Mouse (Mus musculus) frontal cortex, postnatal 10 days (tissue): ENCODE measurements around the gene Kcnh5.
A peak's percentile ranks its signal among the peaks of the same experiment; 100 is the strongest.

Experiments used
- DNase-seq, 2 experiments: peaks; one replicate each; pipeline ENCODE4 v3.0.0; 2022; ENCODE audit warnings: low spot score in 2 of 2, mixed read lengths in 1 of 2

Kcnh5 gene

DNA sequence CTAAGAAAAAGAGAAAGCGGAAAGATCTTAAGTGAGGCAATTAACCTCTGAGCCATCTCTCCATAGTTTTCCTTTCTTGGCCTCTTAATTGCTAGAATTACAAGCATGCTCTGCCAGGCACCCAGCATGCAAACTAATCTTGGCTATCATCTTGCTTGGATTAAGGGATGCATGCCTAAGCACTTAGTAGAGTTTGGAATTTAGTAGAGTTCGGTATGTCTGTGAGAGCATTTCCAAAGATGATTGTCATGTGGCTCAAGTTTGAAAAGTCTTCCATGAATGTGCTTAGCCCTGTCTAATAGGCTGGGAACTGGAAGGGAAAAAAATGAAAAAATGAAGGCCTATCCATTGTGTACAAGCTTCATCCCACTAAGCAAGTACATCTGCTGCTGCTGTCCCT is 224.5 kb downstream of the Kcnh5 start:
- no peak for DNase-seq

DNA sequence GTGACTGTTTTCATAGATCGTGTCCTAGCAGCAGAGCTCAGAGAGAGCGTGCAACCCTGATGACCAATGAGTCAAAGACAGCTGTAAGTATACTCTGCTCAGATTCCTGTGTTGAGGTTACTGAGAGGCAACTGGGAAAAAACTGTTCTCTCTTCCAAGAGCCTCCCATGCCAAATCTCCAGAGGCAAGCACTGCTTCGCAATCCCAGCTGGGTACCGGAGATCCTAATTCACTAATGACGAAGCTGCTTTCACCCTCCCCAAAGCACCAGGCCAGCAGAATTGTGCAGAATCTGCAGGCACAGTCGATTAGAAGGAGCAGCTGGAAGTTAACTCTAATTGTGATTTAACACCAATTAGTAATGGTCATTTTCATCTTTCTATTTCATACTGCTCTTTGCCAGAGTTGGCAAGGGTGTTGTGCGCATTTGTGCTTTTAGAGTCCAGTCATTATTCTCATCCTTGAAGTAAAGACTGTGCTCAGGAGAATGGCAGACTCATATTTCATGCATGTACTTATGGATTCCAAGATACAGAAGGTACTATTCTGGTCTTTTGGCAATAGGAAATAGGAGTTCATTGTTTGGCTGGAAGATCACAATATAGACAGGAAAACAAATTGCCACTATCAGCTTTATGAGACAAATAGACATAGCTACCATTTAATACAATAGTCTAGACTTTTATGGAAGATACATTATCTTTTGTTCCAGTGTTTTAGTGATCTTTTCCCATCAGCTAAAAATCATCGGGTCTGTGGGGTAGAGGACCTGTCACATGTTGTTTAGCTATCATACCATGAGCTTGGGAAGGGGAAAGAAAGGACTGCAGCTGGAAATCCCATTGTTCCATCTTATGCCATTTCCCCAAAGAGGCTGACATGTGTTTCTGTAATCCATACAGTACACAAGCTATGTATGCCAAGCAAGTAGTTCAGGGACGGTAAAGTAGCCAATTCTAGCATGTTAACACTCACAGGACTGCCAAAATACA is 225.7 kb downstream of the Kcnh5 start:
- DNase-seq = no peak

DNA sequence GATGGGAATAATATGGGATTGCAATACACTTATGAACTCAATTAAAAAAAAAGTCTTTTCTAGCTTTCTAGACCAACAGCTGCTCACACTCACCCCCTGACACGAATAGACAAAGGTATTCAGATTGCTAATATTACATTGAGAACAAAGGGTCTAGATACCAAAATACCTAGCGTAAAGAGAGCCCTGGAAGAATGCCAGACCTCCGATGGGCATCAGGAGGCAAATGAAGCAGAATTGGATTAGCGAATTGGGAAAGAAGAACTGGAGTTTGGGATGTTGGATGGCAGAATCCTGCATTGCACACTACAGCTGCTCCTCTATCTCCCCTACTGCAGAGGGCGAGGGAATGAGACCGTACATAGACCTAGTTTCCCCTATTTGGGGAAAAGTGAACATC is 275.8 kb downstream of the Kcnh5 start:
- no peak for DNase-seq

DNA sequence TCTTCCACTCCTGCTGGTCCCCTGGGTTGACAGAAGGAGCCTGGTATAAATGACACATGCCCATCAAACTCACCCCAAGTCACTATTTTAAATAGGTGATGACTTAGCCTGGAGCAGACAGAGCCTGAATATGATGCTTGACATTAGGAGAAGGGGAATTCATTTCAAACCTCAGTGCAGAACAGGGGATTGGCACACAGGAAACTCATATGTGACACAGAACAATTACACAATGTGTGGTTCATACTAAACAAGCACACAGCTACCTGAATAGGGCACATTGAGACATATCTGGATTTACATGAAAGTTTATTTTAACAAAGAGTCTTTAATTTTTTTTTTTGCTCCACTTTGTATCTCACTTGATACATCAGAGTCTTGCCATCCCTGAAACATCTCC is 276.4 kb downstream of the Kcnh5 start:
- no peak for DNase-seq

DNA sequence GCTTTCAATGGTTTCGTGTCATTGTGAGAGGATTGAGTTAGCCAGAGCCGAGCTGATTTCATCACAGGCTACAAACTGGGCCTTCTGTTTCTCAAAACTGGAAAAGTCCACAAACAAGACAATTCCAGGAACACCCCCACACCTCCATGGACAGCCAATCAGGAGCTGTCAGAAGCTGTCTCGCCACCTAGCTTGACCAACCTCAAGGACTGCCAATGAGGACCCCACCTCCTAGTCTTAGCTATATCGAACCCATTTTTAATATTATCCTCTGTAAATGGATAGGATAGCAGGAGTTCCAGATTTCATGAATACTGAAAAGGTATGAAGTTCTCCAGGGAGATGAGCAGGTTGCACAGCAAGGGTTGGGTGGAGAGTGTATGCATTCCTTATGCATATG is 278.1 kb downstream of the Kcnh5 start:
- no peak for DNase-seq

DNA sequence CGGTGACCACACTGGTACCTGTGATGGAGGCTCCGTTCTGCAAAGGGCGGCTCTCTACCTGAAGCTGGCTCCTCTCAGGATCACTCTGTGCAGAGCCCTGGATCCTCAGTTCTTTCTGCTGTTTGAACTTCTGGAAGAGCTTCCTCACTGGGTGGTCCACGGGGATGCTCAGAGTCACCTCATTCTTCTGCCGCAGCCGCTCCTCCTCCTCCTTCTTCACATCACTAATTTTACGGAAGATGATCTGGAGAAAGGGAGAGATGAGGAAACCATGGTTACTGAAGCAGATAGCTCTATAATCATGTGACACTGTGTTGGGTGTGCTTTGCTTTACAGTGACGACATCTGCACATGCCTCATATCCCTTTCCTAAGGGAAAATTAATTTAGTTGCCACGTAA is 278.9 kb downstream of the Kcnh5 start:
- DNase-seq = no peak

DNA sequence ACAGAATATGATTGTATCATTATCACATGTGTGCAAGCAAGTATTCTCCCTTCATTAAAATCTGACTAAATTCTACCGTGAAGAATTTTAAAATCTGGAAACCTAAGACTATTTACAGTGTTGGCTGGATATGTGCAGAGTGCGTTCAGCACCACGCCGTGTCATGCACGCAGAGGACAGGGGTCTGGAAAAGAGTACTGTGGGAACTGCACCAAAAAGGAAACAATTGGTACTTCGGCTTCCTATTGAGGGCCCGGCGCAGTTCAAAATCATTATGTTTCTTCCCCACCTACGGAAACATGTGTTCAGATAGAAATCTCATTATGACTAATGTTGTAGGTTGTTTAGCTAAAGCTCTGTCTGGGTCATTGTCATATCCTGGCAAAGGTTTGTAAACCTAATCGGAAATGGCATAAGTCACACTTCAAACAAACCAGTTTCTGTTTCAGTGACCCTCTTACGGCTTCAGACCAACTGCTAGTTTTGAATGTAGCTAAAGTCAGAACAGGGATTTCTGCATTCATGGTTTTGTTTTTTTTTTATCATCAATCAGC is 282.2 kb downstream of the Kcnh5 start:
- no peak for DNase-seq

DNA sequence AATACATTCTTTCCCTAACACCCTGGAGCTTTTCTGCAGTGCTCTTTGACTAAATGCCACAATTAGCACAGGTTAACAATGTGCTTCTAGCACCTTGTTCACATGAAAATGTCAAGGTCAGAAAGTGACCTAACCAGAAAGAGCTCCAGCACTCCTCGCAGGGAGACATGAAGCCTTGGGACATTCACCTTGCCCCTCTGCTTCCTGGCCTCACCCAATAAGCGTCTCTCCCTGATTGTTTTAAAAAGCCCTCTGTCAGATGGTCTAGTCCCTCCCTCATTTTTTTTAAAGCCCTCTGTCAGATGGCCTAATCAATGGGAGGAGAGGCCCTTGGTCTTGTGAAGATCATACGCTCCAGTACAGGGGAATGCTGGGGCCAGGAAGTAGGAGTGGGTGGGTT is 287.7 kb downstream of the Kcnh5 start:
- no peak for DNase-seq

DNA sequence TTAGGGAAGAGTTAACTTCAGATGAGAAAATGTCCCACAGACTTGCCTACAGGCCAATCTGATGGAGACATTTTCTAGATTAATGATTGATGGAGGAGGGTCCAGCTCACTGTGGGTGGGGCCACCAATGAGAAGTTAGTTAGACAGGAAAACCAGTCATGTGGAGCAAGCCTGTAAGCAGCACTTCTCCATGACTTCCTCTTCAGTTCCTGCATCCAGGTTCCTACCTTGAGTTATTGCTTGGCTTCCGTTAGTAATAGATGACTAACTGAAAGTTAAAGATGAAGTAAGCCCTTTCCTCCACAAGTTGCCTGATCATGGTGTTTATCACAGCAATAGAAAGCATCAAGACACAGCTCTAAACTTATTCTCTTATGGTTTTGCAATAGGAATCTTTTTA is 290.1 kb downstream of the Kcnh5 start:
- DNase-seq = no peak

DNA sequence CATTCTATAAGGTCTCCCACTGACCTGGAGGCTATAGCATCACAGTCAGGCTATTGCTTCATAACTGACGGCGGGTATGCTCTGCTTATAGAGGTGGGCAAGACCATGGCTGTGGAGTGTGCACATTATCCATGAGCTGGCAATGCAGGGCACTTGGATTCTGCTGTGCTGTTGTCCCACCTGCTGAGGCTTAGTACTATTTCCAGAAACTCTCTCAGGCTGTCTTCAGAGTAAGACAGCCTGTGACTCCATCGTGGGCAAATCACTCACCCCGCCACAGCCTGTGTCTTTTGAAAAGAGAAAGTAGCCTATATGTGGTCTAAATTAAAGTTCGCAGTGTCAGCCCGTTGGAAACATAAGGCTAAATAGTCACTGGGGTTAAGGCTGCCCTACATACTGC is 295.8 kb downstream of the Kcnh5 start:
- DNase-seq = no peak

DNA sequence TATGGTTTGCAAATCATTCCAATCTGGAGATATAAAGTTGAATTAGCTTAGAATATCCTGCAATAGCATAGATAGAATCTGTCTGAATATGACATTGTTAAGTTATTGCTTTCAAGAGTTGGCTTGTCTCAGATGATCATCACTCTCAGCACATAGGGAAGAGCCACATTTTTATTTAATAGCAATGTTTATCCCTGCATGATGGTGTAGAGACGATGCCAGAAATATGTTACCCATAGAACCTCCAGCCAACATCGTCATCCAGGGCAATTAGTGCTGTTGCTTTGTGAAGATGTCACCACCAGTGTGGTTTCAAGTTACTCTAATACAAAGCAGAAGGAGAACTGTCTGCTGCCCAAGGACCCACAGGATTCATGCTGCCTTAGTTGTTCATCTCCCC is 321.5 kb downstream of the Kcnh5 start:
- DNase-seq = no peak

DNA sequence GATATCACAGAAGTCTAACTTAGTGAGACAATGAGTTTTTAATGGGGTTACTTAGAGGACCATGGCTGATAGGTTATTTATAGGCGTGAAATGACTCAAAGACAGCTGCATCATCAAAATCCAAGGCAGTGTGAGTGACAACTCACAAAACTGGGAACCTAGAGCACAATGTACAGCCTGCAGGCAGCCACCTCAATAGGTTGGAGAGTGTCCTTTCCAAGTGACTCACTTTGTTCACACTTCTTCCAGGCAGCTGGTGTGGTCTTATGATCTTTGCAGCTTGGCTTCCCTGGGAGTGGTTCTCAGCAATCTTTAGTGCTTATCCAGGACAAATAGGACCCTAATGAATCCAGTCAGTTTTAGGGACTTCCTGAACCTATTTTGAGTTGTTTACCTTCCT is 322.9 kb downstream of the Kcnh5 start:
- DNase-seq = no peak

DNA sequence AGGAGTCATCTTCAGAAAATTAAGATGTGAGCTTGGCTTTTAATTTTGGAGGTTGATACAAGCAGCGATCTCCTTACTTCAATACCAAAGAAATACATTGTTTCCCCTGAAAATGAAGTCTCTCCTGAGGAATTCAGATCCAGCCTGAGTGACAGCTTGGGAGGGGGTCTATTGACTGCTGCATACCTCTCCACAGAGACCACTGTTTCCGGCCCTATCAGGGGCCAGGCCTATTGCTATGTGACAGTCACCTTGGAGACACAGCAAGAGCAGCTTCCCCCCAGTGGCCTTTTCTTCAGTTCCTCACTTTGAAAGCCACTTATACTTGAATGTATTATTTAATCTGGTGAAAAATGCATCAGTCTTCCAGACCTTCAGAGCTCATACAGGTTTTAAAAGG is 326.8 kb downstream of the Kcnh5 start:
- DNase-seq = no peak

DNA sequence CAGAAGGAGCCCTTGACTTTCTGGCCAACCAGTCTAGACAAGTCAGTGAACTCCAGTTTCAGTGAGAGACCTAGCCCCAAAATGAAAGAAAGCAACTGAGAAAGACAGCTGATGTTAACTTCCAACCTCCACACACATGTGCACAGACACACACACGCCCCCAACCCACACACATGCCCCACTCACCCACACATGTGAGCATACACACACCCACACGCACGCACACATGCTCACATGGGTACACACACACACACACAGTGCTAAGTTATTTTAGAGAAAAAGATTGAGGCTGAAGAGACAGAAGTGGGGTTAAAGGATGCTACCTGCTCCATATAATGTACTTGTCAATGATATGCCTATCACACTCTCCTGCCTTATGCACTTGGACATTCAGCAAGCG is 327.2 kb downstream of the Kcnh5 start:
- no peak for DNase-seq

DNA sequence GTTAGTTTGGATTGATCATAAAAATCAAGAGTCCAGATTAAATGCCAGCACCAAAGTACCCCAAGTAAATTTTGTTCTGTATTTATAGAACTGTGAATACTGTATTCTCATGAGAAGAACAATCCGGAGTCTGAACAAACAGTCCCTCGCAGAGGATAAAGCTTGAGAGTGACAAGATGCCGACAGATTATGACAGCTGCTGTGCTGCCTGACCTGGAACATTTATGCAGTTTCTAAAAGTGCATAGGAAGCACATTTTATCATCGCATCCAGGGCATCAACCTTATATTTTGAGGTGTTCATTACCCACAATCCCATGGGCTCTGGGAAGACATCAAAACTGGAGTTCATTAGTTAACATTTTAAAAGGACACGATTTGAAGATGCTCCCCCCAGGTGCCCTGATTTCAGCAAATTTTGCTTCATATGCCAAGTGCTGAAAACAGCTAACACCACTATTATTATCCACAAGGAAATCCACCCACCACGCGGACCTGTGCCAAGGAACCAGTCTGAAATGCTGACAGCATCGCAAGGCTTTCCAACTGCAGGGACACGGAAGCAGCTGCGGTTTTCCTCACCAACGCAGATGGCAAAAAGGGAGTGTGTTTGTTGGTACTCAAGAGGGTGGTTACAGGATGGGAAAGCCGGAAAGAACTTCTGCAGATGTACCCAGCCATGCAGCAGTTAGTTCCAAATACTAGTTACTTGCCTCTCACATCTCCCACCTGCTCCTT is 328.4 kb downstream of the Kcnh5 start:
- DNase-seq = peak; percentile 77 to 87
